Mouse (Mus musculus): ENCODE data around the gene Sf1. TPM values are rescaled to one million over a fixed set of nuclear protein-coding genes. Genes with fewer than 3 reads are reported as not detected.

The Sf1 gene
- polyA plus RNA-seq, 1 experiment from 2014 or later: 209 TPM

DNA sequence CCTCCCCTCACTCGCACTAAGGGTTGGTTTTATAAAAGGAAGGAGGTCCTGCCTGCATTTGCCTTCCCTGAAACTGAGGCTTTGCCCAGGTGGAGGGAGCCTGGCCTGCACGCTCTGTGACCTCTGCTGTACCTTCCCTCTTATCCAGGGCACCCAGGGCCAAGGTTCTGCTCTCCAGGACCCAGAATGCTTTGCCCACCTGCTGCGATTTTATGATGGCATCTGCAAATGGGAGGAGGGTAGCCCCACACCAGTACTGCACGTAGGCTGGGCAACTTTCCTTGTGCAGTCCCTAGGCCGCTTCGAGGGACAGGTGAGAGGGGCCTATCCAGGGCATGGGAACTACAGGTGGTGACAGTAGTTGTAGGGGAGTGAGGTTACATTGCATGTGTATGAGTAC is 24.3 kb upstream of the Sf1 start:
- H3K4me2 ChIP-seq (ENCODE audit: low read depth, severe bottlenecking): no peak overlapping the region
- 94% methylated on average over 6 of the region's 6 CpGs for WGBS
- H3K27ac ChIP-seq (replicated peaks; ENCODE audit: low read depth, low read length): no peak overlapping the region
- no peak for DNase-seq (ENCODE audit: low spot score)
- no peaks in the 10 kb centered on the region for H3K9me3 ChIP-seq (ENCODE audit: control insufficient read depth, low read length)
- peaks cover 21% of the 10 kb centered on the region for H3K4me1 ChIP-seq (ENCODE audit: control insufficient read depth, insufficient read depth, low read length)
- H3K9ac ChIP-seq (ENCODE audit: low read length): no peak overlapping the region
- peaks cover 25% of the 10 kb centered on the region for H3K36me3 ChIP-seq (ENCODE audit: control insufficient read depth, insufficient read depth, low read length)
- no peak for ATAC-seq (ENCODE audit: insufficient number of reproducible peaks, low FRiP score, low TSS enrichment, low read depth)
- no peaks in the 10 kb centered on the region for H3K27me3 ChIP-seq (ENCODE audit: control insufficient read depth, insufficient read depth, low read length)
- H3K4me3 ChIP-seq (ENCODE audit: low read depth, low read length): no peak overlapping the region

GRCm38 (mm10) chr19:6339890-6340504 is 23.5 kb upstream of the Sf1 start:
- Histone ChIP-seq H3K9ac (ENCODE audit: low read length) (no peak overlapping the region), H3K27ac (replicated peaks; ENCODE audit: low read depth, low read length) (no peak overlapping the region), H3K27me3 (ENCODE audit: control insufficient read depth, insufficient read depth, low read length) (no peaks in the 10 kb centered on the region), H3K4me3 (ENCODE audit: low read depth, low read length) (no peak overlapping the region), H3K4me2 (ENCODE audit: low read depth, severe bottlenecking) (no peak overlapping the region), H3K4me1 (ENCODE audit: control insufficient read depth, insufficient read depth, low read length) (peaks cover 19% of the 10 kb centered on the region), H3K36me3 (ENCODE audit: control insufficient read depth, insufficient read depth, low read length) (peaks cover 25% of the 10 kb centered on the region), H3K9me3 (ENCODE audit: control insufficient read depth, low read length) (no peaks in the 10 kb centered on the region)
- DNase-seq (ENCODE audit: low spot score) (no peak), ATAC-seq (ENCODE audit: insufficient number of reproducible peaks, low FRiP score, low TSS enrichment, low read depth) (no peak)
- WGBS: 71% methylated on average over 15 of the region's 15 CpGs

- peaks cover 25% of the 10 kb centered on the region for H3K36me3 ChIP-seq (ENCODE audit: control insufficient read depth, insufficient read depth, low read length)
- H3K27ac ChIP-seq (replicated peaks; ENCODE audit: low read depth, low read length): no peak within 1 kb of the TSS
- no peaks in the 10 kb centered on the region for H3K9me3 ChIP-seq (ENCODE audit: control insufficient read depth, low read length)
- peak; percentile 83 for DNase-seq (ENCODE audit: low spot score)
- H3K27me3 ChIP-seq (ENCODE audit: control insufficient read depth, insufficient read depth, low read length): no peaks in the 10 kb centered on the region
- H3K4me1 ChIP-seq (ENCODE audit: control insufficient read depth, insufficient read depth, low read length): peaks cover 19% of the 10 kb centered on the region
- H3K4me3 ChIP-seq (ENCODE audit: low read depth, low read length): peak within 1 kb of the TSS; percentile 65
- peak within 1 kb of the TSS; percentile 96 for H3K4me2 ChIP-seq (ENCODE audit: low read depth, severe bottlenecking)
- WGBS: 10% methylated on average over 55 of the region's 72 CpGs
- ATAC-seq (ENCODE audit: insufficient number of reproducible peaks, low FRiP score, low TSS enrichment, low read depth): peak; percentile 53; the same call in 1 of the 2 replicates
- peak within 1 kb of the TSS; percentile 73 for H3K9ac ChIP-seq (ENCODE audit: low read length)
Measured at GRCm38 (mm10) chr19:6340524-6341452, 22.7 kb upstream of the Sf1 start, which contains the start of gene Map4k2. TSS of gene Map4k2 (plus strand) at chr19:6341135.

DNA sequence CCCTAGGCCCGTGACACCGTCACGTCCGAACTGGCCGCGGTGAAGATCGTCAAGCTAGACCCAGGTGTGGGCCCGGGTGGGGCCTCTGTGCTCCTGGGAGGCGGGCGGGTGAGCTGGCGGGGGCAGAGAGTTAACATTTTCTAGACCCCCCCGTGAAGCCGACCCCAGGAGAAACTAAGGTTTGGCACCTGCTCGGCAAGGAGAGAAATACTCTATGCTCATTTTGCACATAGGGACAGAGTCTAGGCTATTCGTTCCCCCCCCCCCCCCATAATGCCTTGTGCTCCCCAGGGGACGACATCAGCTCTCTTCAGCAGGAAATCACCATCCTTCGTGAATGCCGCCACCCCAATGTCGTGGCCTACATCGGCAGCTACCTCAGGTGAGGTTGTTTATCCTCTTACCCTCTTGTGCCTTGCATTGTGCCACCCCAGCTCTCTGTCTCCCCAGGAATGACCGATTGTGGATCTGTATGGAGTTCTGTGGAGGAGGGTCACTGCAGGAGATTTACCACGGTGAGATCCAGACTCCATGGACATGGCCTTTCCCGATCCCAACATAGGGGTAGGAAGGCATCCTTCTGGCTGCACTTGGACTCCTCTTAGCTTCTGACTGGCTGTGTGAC is 21.9 kb upstream of the Sf1 start:
- Histone ChIP-seq H3K4me2 (ENCODE audit: low read depth, severe bottlenecking) (peak overlapping the region; percentile 96), H3K9me3 (ENCODE audit: control insufficient read depth, low read length) (no peaks in the 10 kb centered on the region), H3K36me3 (ENCODE audit: control insufficient read depth, insufficient read depth, low read length) (peaks cover 25% of the 10 kb centered on the region), H3K4me3 (ENCODE audit: low read depth, low read length) (peak overlapping the region; percentile 65), H3K4me1 (ENCODE audit: control insufficient read depth, insufficient read depth, low read length) (peaks cover 11% of the 10 kb centered on the region), H3K27me3 (ENCODE audit: control insufficient read depth, insufficient read depth, low read length) (no peaks in the 10 kb centered on the region), H3K27ac (replicated peaks; ENCODE audit: low read depth, low read length) (no peak overlapping the region), H3K9ac (ENCODE audit: low read length) (peak overlapping the region; percentile 73)
- ATAC-seq (ENCODE audit: insufficient number of reproducible peaks, low FRiP score, low TSS enrichment, low read depth) (no peak), DNase-seq (ENCODE audit: low spot score) (no peak)
- 12% methylated on average over 23 of the region's 23 CpGs for WGBS

- Histone ChIP-seq H3K27me3 (ENCODE audit: control insufficient read depth, insufficient read depth, low read length) (no peaks in the 10 kb centered on the region), H3K4me1 (ENCODE audit: control insufficient read depth, insufficient read depth, low read length) (peaks cover 9% of the 10 kb centered on the region; the same call in 1 of the 2 replicates), H3K4me2 (ENCODE audit: low read depth, severe bottlenecking) (no peak overlapping the region), H3K36me3 (ENCODE audit: control insufficient read depth, insufficient read depth, low read length) (peaks cover 23% of the 10 kb centered on the region), H3K27ac (replicated peaks; ENCODE audit: low read depth, low read length) (no peak overlapping the region), H3K9me3 (ENCODE audit: control insufficient read depth, low read length) (no peaks in the 10 kb centered on the region), H3K9ac (ENCODE audit: low read length) (no peak overlapping the region), H3K4me3 (ENCODE audit: low read depth, low read length) (no peak overlapping the region)
- ATAC-seq (ENCODE audit: insufficient number of reproducible peaks, low FRiP score, low TSS enrichment, low read depth) (no peak), DNase-seq (ENCODE audit: low spot score) (no peak)
- 72% methylated on average over 5 of the region's 5 CpGs for WGBS
Measured at GRCm38 (mm10) chr19:6342276-6342933, 21.1 kb upstream of the Sf1 start.

GRCm38 (mm10) chr19:6343066-6343925 is 20.2 kb upstream of the Sf1 start:
- Histone ChIP-seq H3K27ac (replicated peaks; ENCODE audit: low read depth, low read length) (no peak overlapping the region), H3K4me1 (ENCODE audit: control insufficient read depth, insufficient read depth, low read length) (peaks cover 9% of the 10 kb centered on the region; the same call in 1 of the 2 replicates), H3K4me3 (ENCODE audit: low read depth, low read length) (no peak overlapping the region), H3K9me3 (ENCODE audit: control insufficient read depth, low read length) (no peaks in the 10 kb centered on the region), H3K36me3 (ENCODE audit: control insufficient read depth, insufficient read depth, low read length) (peaks cover 15% of the 10 kb centered on the region), H3K4me2 (ENCODE audit: low read depth, severe bottlenecking) (no peak overlapping the region), H3K27me3 (ENCODE audit: control insufficient read depth, insufficient read depth, low read length) (no peaks in the 10 kb centered on the region), H3K9ac (ENCODE audit: low read length) (no peak overlapping the region)
- WGBS: 85% methylated on average over 19 of the region's 19 CpGs
- no peak for DNase-seq (ENCODE audit: low spot score)
- ATAC-seq (ENCODE audit: insufficient number of reproducible peaks, low FRiP score, low TSS enrichment, low read depth): no peak

DNA sequence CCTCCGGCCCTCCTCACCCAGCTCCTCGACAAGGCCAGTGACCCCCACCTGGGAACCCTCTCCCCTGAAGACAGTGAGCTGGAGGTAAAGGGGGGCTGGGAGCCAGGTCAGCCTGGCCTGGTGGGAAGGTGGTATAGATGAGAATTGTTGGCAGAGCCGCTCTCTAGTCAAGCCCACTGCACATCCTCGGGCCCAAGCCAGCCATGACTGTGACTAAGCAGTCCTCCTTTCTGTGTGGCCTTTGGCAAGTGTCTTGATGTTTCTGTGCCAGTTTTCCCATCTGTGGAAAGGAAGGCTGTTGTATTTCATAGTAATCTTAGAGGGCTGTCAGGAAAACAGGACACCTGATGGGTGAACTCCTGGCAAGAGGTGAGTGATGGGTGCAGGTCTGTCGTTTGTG is 19.5 kb upstream of the Sf1 start:
- H3K4me1 ChIP-seq (ENCODE audit: control insufficient read depth, insufficient read depth, low read length): peaks cover 14% of the 10 kb centered on the region
- H3K36me3 ChIP-seq (ENCODE audit: control insufficient read depth, insufficient read depth, low read length): peaks cover 8% of the 10 kb centered on the region
- no peak overlapping the region for H3K9ac ChIP-seq (ENCODE audit: low read length)
- DNase-seq (ENCODE audit: low spot score): no peak
- H3K27me3 ChIP-seq (ENCODE audit: control insufficient read depth, insufficient read depth, low read length): no peaks in the 10 kb centered on the region
- H3K4me3 ChIP-seq (ENCODE audit: low read depth, low read length): no peak overlapping the region
- H3K4me2 ChIP-seq (ENCODE audit: low read depth, severe bottlenecking): no peak overlapping the region
- no peaks in the 10 kb centered on the region for H3K9me3 ChIP-seq (ENCODE audit: control insufficient read depth, low read length)
- 84% methylated on average over 5 of the region's 5 CpGs for WGBS
- ATAC-seq (ENCODE audit: insufficient number of reproducible peaks, low FRiP score, low TSS enrichment, low read depth): no peak
- no peak overlapping the region for H3K27ac ChIP-seq (replicated peaks; ENCODE audit: low read depth, low read length)

Measured in limb, embryonic 11.5 days (tissue).